Mouse (Mus musculus) kidney, embryonic 14.5 days (tissue): Measurements from ENCODE around the gene Large2. TPM values are rescaled to one million over a fixed set of nuclear protein-coding genes. Genes with fewer than 3 reads are reported as not detected.

Experiments used
- ATAC-seq: fragments of 200-750 bp; cut with Nextera tagmentation; 2 replicates; pipeline ENCODE4 v1.8.0; 2017; ENCODE audit warnings: moderate number of reproducible peaks, mild to moderate bottlenecking, moderate TSS enrichment, moderate library complexity; ENCODE audit not compliant: low FRiP score, low TSS enrichment
- H3K27ac ChIP-seq: fragments of 300-500 bp; sonication (generic); 2 replicates; pipeline ENCODE4 v1.5.1; 2014; ENCODE audit warnings: low read depth, mild to moderate bottlenecking, low read length, moderate library complexity, mixed read lengths
- H3K27me3 ChIP-seq: fragments of 300-500 bp; sonication (generic); 2 replicates; pipeline ENCODE4 v1.6.1; 2014; ENCODE audit warnings: mild to moderate bottlenecking, low read length; ENCODE audit not compliant: control insufficient read depth, insufficient read depth
- H3K36me3 ChIP-seq: fragments of 300-500 bp; sonication (generic); 2 replicates; pipeline ENCODE4 v1.6.1; 2014; ENCODE audit warnings: low read length, mixed read lengths; ENCODE audit not compliant: control insufficient read depth, insufficient read depth
- H3K4me1 ChIP-seq: fragments of 300-500 bp; sonication (generic); 2 replicates; pipeline ENCODE4 v1.6.1; 2014; ENCODE audit warnings: low read length, mixed read lengths; ENCODE audit not compliant: control insufficient read depth, insufficient read depth
- H3K4me2 ChIP-seq: fragments of 300-500 bp; sonication (generic); replicated peaks from 2 replicates; pipeline ENCODE4 v1.6.1; 2014; ENCODE audit warnings: low read depth, mild to moderate bottlenecking, low read length
- H3K4me3 ChIP-seq: fragments of 300-500 bp; sonication (generic); 2 replicates; pipeline ENCODE4 v1.5.1; 2014; ENCODE audit warnings: mild to moderate bottlenecking, low read length
- H3K9ac ChIP-seq: fragments of 300-500 bp; sonication (generic); 2 replicates; pipeline ENCODE4 v1.6.1; 2014; ENCODE audit warnings: low read depth, mild to moderate bottlenecking, low read length, moderate library complexity
- H3K9me3 ChIP-seq: fragments of 300-500 bp; sonication (generic); 2 replicates; pipeline ENCODE4 v1.6.1; 2016; ENCODE audit warnings: low read length; ENCODE audit not compliant: control insufficient read depth
- WGBS: fragments of 180-500 bp; shearing (Covaris S2); extraction: QIAGEN DNeasy Blood & Tissue Kit; methylation state at CpG from one replicate; pipeline ENCODE4 v1.1.7; 2014; 5-methylcytosine and 5-hydroxymethylcytosine counted together
- polyA plus RNA-seq: library from polyadenylated mRNA; unstranded; fragments of >200 nt; fragmentation: Nextera tagmentation; extraction: Ambion mirVana; gene quantifications from 2 replicates; pipeline ENCODE4 v1.2.1, GENCODE M21; 2014

Gene Large2
- polyA plus RNA-seq, result 24.0 and 33.3 TPM in 2 replicates

GRCm38 (mm10) chr2:92374514-92374913 is at the start of gene Large2, which contains the start of gene Pex16:
TSS of gene Large2 (minus strand) at chr2:92374869.
TSS of gene Pex16 (plus strand) at chr2:92374676.
- peaks cover 36% of the 10 kb centered on the region for H3K4me1 ChIP-seq
- WGBS, result 3% methylated on average over 16 of the region's 16 CpGs
- ATAC-seq, result no peak

GRCm38 (mm10) chr2:92423702-92424461 is 49.2 kb upstream of the Large2 start:
- no peak overlapping the region for H3K4me2 ChIP-seq
- H3K9me3 ChIP-seq, result no peaks in the 10 kb centered on the region
- WGBS, result 90% methylated on average over 9 of the region's 9 CpGs
- H3K9ac ChIP-seq, result no peak overlapping the region
- no peak overlapping the region for H3K4me3 ChIP-seq
- H3K27me3 ChIP-seq, result no peaks in the 10 kb centered on the region
- no peak for ATAC-seq
- H3K27ac ChIP-seq, result peak overlapping the region; percentile 44
- peaks cover 61% of the 10 kb centered on the region for H3K36me3 ChIP-seq
- H3K4me1 ChIP-seq, result no peaks in the 10 kb centered on the region; the same call in 1 of the 2 replicates

More at GRCm38 (mm10) chr2:92374514-92374913, at the start of gene Large2, which contains the start of gene Pex16:
- Histone ChIP-seq H3K27ac (peak within 1 kb of the TSS; percentile 95), H3K27me3 (peaks cover 9% of the 10 kb centered on the region; the same call in 1 of the 2 replicates), H3K9ac (peak within 1 kb of the TSS; percentile 74), H3K4me3 (peak within 1 kb of the TSS; percentile 78), H3K36me3 (peaks cover 22% of the 10 kb centered on the region), H3K4me2 (peak within 1 kb of the TSS; percentile 95), H3K9me3 (no peaks in the 10 kb centered on the region)

- Histone ChIP-seq H3K27me3 (no peaks in the 10 kb centered on the region), H3K27ac (no peak overlapping the region), H3K4me3 (no peak overlapping the region), H3K9ac (no peak overlapping the region), H3K4me1 (no peaks in the 10 kb centered on the region; the same call in 1 of the 2 replicates), H3K4me2 (no peak overlapping the region), H3K36me3 (peaks cover 67% of the 10 kb centered on the region), H3K9me3 (no peaks in the 10 kb centered on the region)
- WGBS, result 92% methylated on average over 9 of the region's 9 CpGs
- no peak for ATAC-seq
Observed at GRCm38 (mm10) chr2:92423156-92423555, 48.5 kb upstream of the Large2 start.

- WGBS, result 68% methylated on average over 10 of the region's 10 CpGs
- no peak overlapping the region for H3K4me2 ChIP-seq
- ATAC-seq, result no peak
- H3K4me1 ChIP-seq, result no peaks in the 10 kb centered on the region; the same call in 1 of the 2 replicates
- peaks cover 73% of the 10 kb centered on the region for H3K36me3 ChIP-seq
- no peak overlapping the region for H3K27ac ChIP-seq
- no peaks in the 10 kb centered on the region for H3K27me3 ChIP-seq
- H3K9me3 ChIP-seq, result no peaks in the 10 kb centered on the region
- H3K9ac ChIP-seq, result no peak overlapping the region
- no peak overlapping the region for H3K4me3 ChIP-seq
Observed at GRCm38 (mm10) chr2:92422388-92423135, 47.9 kb upstream of the Large2 start.

GRCm38 (mm10) chr2:92421723-92422387 is 47.2 kb upstream of the Large2 start:
- no peak for ATAC-seq
- WGBS, result 93% methylated on average over 7 of the region's 7 CpGs
- Histone ChIP-seq H3K27ac (no peak overlapping the region), H3K36me3 (peaks cover 79% of the 10 kb centered on the region), H3K9me3 (no peaks in the 10 kb centered on the region), H3K4me1 (no peaks in the 10 kb centered on the region; the same call in 1 of the 2 replicates), H3K27me3 (no peaks in the 10 kb centered on the region), H3K9ac (no peak overlapping the region), H3K4me2 (no peak overlapping the region), H3K4me3 (no peak overlapping the region)

GRCm38 (mm10) chr2:92411705-92412104 is 37.0 kb upstream of the Large2 start:
- H3K9me3 ChIP-seq, result no peaks in the 10 kb centered on the region
- no peak for ATAC-seq
- no peaks in the 10 kb centered on the region for H3K4me1 ChIP-seq
- H3K4me3 ChIP-seq, result no peak overlapping the region
- H3K9ac ChIP-seq, result no peak overlapping the region
- H3K27me3 ChIP-seq, result no peaks in the 10 kb centered on the region
- no peak overlapping the region for H3K27ac ChIP-seq
- H3K4me2 ChIP-seq, result no peak overlapping the region
- peaks cover 90% of the 10 kb centered on the region for H3K36me3 ChIP-seq
- 93% methylated on average over 10 of the region's 10 CpGs for whole genome bisulfite sequencing

GRCm38 (mm10) chr2:92408309-92409045 is 33.8 kb upstream of the Large2 start:
- no peak overlapping the region for H3K4me3 ChIP-seq
- H3K4me1 ChIP-seq, result no peaks in the 10 kb centered on the region
- no peak overlapping the region for H3K9ac ChIP-seq
- WGBS, result 92% methylated on average over 18 of the region's 18 CpGs
- H3K27ac ChIP-seq, result no peak overlapping the region
- no peaks in the 10 kb centered on the region for H3K9me3 ChIP-seq
- no peaks in the 10 kb centered on the region for H3K27me3 ChIP-seq
- no peak overlapping the region for H3K4me2 ChIP-seq
- peaks cover 89% of the 10 kb centered on the region for H3K36me3 ChIP-seq
- ATAC-seq, result no peak

- Histone ChIP-seq H3K9ac (no peak overlapping the region), H3K36me3 (peaks cover 62% of the 10 kb centered on the region), H3K4me2 (no peak overlapping the region), H3K27ac (no peak overlapping the region), H3K9me3 (no peaks in the 10 kb centered on the region), H3K4me1 (no peaks in the 10 kb centered on the region), H3K4me3 (no peak overlapping the region), H3K27me3 (no peaks in the 10 kb centered on the region; the same call in 1 of the 2 replicates)
- ATAC-seq, result no peak
- WGBS, result 93% methylated on average over 7 of the region's 7 CpGs
Observed at GRCm38 (mm10) chr2:92405687-92406086, 31.0 kb upstream of the Large2 start.
